Mouse (Mus musculus): ENCODE data around the gene Phb.

DNA sequence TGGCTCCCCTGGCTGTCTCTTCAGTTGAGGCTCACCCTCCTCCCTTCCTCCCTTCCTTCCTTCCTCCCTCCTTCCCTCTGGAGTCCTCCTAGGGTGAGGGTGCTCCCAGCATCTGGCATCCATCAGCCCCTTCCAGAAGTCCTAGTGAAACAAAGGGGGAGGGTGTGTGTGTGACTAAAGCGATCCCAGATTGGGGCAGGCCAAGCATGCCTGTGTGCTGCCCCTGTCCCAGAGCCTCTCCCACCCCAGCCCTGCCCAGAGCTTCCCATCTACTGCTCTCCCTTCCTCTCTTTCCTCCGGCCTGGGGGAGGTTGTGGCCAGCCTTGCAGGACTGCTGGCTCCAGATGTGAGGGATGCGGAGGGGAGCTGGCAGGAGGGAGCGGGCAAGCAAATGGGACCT, 35.5 kb upstream of the Phb start:
- TF ChIP-seq CTCF (IDR thresholded peaks at IDR 0.05; ENCODE audit: low read depth) (no peak), EP300 (IDR thresholded peaks at IDR 0.05; ENCODE audit: low read depth) (no peak)
